Mouse (Mus musculus) thymus, adult 2 months (tissue): ENCODE data around the gene Cat.

ENCODE experiments used
- CTCF ChIP-seq: fragments of 200-500 bp; IDR thresholded peaks from 2 replicates; pipeline ENCODE4 v1.5.1; 2012; ENCODE audit warnings: mild to moderate bottlenecking, control low read depth, low read length, moderate library complexity, borderline replicate concordance; ENCODE audit not compliant: control insufficient read depth, poor library complexity, insufficient read depth; ENCODE audit errors: extremely low read depth
- POLR2A ChIP-seq: fragments of 200-500 bp; IDR thresholded peaks from 2 replicates; pipeline ENCODE4 v1.6.1; 2012; ENCODE audit warnings: mild to moderate bottlenecking, low read length, control low read depth, moderate library complexity; ENCODE audit not compliant: control insufficient read depth, poor library complexity, insufficient read depth; ENCODE audit errors: extremely low read depth

GRCm38 (mm10) chr2:103511631-103512030 lies 26.7 kb upstream of the Cat start:
- no peak for TF ChIP-seq CTCF
- TF ChIP-seq POLR2A, result no peak
